Mouse (Mus musculus) forebrain, embryonic 16.5 days (tissue): Measurements from ENCODE around the gene Cldn22. TPM values are rescaled to one million over a fixed set of nuclear protein-coding genes. Genes with fewer than 3 reads are reported as not detected.

Experiments
- ATAC-seq: fragments of 200-750 bp; cut with Nextera tagmentation; 2 replicates; pipeline ENCODE4 v1.8.0; 2017; ENCODE audit warnings: mild to moderate bottlenecking, moderate library complexity
- H3K27ac ChIP-seq: fragments of 300-500 bp; sonication (generic); 2 replicates; pipeline ENCODE4 v1.5.1; 2014; ENCODE audit warnings: low read length, control low read depth
- H3K27me3 ChIP-seq: fragments of 300-500 bp; sonication (generic); replicated peaks from 2 replicates; pipeline ENCODE4 v1.6.1; 2014; ENCODE audit warnings: low read length; ENCODE audit not compliant: control insufficient read depth, insufficient read depth
- H3K36me3 ChIP-seq: fragments of 300-500 bp; sonication (generic); 2 replicates; pipeline ENCODE4 v1.6.1; 2014; ENCODE audit not compliant: control insufficient read depth, insufficient read depth
- H3K4me1 ChIP-seq: fragments of 300-500 bp; sonication (generic); replicated peaks from 2 replicates; pipeline ENCODE4 v1.6.1; 2014; ENCODE audit warnings: low read length; ENCODE audit not compliant: control insufficient read depth, insufficient read depth
- H3K4me2 ChIP-seq: fragments of 300-500 bp; sonication (generic); 2 replicates; pipeline ENCODE4 v1.6.1; 2014; ENCODE audit warnings: mild to moderate bottlenecking, low read length, control low read depth
- H3K4me3 ChIP-seq: fragments of 300-500 bp; sonication (generic); replicated peaks from 2 replicates; pipeline ENCODE4 v1.5.1; 2014; ENCODE audit warnings: mild to moderate bottlenecking, low read length, control low read depth
- H3K9ac ChIP-seq: fragments of 300-500 bp; sonication (generic); replicated peaks from 2 replicates; pipeline ENCODE4 v1.6.1; 2014; ENCODE audit warnings: low read depth, low read length, control low read depth
- H3K9me3 ChIP-seq: fragments of 300-500 bp; sonication (generic); 2 replicates; pipeline ENCODE4 v1.6.1; 2016; ENCODE audit warnings: low read length; ENCODE audit not compliant: control insufficient read depth
- WGBS: fragments of 180-500 bp; shearing (Covaris S2); extraction: QIAGEN DNeasy Blood & Tissue Kit; methylation state at CpG from one replicate; pipeline ENCODE4 v1.1.7; 2014; 5-methylcytosine and 5-hydroxymethylcytosine counted together
- polyA plus RNA-seq: library from polyadenylated mRNA; unstranded; fragments of >200 nt; fragmentation: Nextera tagmentation; extraction: Ambion mirVana; gene quantifications from 2 replicates; pipeline ENCODE4 v1.2.1, GENCODE M21; 2015

Gene Cldn22
- polyA plus RNA-seq, 1 experiment from 2014 or later: not detected

- ATAC-seq: no peak
- Histone ChIP-seq H3K27ac (no peak overlapping the region), H3K27me3 (no peaks in the 10 kb centered on the region), H3K36me3 (no peaks in the 10 kb centered on the region), H3K4me3 (no peak overlapping the region), H3K9ac (no peak overlapping the region), H3K9me3 (no peaks in the 10 kb centered on the region), H3K4me1 (no peaks in the 10 kb centered on the region), H3K4me2 (no peak overlapping the region)
- WGBS: 94% methylated on average over 6 of the region's 6 CpGs
Measured at GRCm38 (mm10) chr8:47799438-47799837, 24.8 kb upstream of the Cldn22 start.

- Histone ChIP-seq H3K4me1 (no peaks in the 10 kb centered on the region), H3K9ac (no peak overlapping the region), H3K27ac (no peak overlapping the region), H3K4me3 (no peak overlapping the region), H3K4me2 (no peak overlapping the region), H3K9me3 (no peaks in the 10 kb centered on the region), H3K36me3 (no peaks in the 10 kb centered on the region), H3K27me3 (no peaks in the 10 kb centered on the region)
- ATAC-seq: no peak
- WGBS: 85% methylated on average over 2 of the region's 2 CpGs
Measured at GRCm38 (mm10) chr8:47802349-47802748, 21.9 kb upstream of the Cldn22 start.

GRCm38 (mm10) chr8:47804262-47804661 is 20.0 kb upstream of the Cldn22 start:
- no peak overlapping the region for H3K9ac ChIP-seq
- H3K9me3 ChIP-seq: no peaks in the 10 kb centered on the region
- H3K27ac ChIP-seq: no peak overlapping the region
- H3K4me3 ChIP-seq: no peak overlapping the region
- H3K4me2 ChIP-seq: no peak overlapping the region
- WGBS: 89% methylated on average over 1 of the region's 1 CpGs
- no peaks in the 10 kb centered on the region for H3K27me3 ChIP-seq
- no peaks in the 10 kb centered on the region for H3K4me1 ChIP-seq
- ATAC-seq: no peak
- no peaks in the 10 kb centered on the region for H3K36me3 ChIP-seq

DNA sequence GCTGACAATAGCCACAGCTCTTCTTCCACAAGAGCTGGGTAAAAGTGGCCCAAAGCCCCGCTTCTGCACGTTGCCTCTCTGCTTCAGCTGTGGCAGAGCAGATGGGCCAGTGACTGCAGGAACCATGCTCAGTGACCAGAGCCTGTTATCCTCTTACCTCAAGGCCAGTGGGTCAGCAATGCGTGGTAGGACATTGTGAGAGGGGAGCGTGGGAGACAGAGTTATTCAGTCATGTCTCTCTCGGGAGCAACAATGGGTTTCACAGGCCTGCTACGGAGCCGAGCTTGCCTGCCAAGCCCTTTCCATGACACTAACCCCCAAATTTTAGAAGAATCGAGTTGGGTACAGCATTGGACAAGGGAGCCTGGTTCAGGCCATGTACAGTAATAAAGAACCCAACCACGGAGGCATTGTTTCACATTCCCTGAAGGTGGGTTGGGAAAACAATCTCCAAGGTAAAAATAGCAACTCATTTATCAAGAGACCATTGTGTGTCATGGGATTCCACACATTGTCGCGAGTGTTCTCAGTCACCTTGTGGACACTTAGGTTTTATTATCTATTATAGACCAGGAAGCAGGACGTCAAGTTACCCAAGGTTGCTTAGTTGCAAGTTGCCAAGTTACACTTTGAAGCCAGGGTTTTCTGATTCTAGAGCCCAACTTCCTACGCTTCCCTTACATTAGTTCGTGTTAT is 14.2 kb upstream of the Cldn22 start:
- Histone ChIP-seq H3K4me3 (no peak overlapping the region), H3K4me2 (no peak overlapping the region), H3K27me3 (no peaks in the 10 kb centered on the region), H3K27ac (no peak overlapping the region), H3K9me3 (no peaks in the 10 kb centered on the region), H3K4me1 (no peaks in the 10 kb centered on the region), H3K9ac (no peak overlapping the region), H3K36me3 (no peaks in the 10 kb centered on the region)
- 89% methylated on average over 14 of the region's 14 CpGs for WGBS
- ATAC-seq: no peak

DNA sequence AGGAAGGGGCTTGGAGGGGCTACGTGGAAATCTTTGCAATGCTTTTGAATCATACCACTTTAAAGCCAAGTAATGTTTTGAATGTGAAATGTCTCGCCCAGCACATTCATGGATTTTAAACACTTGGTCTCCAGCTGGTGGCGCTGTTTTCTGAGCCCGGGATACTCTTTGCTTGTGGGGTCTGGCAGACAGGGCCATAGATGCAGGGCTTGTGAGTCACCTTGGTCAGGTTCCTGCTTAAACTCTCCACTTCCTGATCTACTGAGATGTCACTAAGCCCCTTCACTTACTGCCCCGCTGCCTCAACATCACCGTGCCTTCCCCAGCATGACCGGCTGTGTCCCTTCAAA is 13.6 kb upstream of the Cldn22 start:
- no peaks in the 10 kb centered on the region for H3K36me3 ChIP-seq
- H3K4me2 ChIP-seq: no peak overlapping the region
- no peak overlapping the region for H3K4me3 ChIP-seq
- no peak for ATAC-seq
- no peaks in the 10 kb centered on the region for H3K27me3 ChIP-seq
- no peak overlapping the region for H3K27ac ChIP-seq
- H3K9me3 ChIP-seq: no peaks in the 10 kb centered on the region
- no peak overlapping the region for H3K9ac ChIP-seq
- 84% methylated on average over 7 of the region's 7 CpGs for WGBS
- H3K4me1 ChIP-seq: no peaks in the 10 kb centered on the region

GRCm38 (mm10) chr8:47811221-47811620 is 13.1 kb upstream of the Cldn22 start:
- H3K27ac ChIP-seq: no peak overlapping the region
- H3K4me3 ChIP-seq: no peak overlapping the region
- no peak for ATAC-seq
- H3K36me3 ChIP-seq: no peaks in the 10 kb centered on the region
- no peaks in the 10 kb centered on the region for H3K4me1 ChIP-seq
- H3K4me2 ChIP-seq: no peak overlapping the region
- no peaks in the 10 kb centered on the region for H3K9me3 ChIP-seq
- 87% methylated on average over 12 of the region's 12 CpGs for WGBS
- no peaks in the 10 kb centered on the region for H3K27me3 ChIP-seq
- H3K9ac ChIP-seq: no peak overlapping the region

DNA sequence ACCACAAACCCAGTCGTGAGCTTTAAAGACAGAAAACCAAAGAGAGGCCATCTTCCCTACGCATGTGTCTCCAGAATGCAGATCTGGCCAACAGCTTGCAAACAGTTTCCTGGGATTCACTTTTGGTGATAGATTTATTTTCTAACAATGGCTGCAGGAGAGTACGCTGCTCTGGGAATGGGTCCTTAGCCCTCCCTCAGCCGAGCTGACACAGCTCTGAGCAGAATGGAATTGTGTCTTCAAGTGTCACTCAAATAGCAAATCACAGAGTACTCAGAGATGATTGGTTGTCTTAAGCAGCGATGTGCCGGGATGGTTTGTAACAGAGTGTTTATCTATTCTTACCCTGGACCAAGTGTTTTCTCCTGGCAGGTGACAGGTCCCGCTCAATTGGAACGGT is 5.2 kb upstream of the Cldn22 start:
- H3K36me3 ChIP-seq: no peaks in the 10 kb centered on the region
- H3K27me3 ChIP-seq: no peaks in the 10 kb centered on the region
- no peak overlapping the region for H3K27ac ChIP-seq
- H3K4me1 ChIP-seq: peaks cover 2% of the 10 kb centered on the region
- no peak overlapping the region for H3K9ac ChIP-seq
- ATAC-seq: no peak
- no peaks in the 10 kb centered on the region for H3K9me3 ChIP-seq
- 84% methylated on average over 8 of the region's 8 CpGs for WGBS
- no peak overlapping the region for H3K4me2 ChIP-seq
- no peak overlapping the region for H3K4me3 ChIP-seq

DNA sequence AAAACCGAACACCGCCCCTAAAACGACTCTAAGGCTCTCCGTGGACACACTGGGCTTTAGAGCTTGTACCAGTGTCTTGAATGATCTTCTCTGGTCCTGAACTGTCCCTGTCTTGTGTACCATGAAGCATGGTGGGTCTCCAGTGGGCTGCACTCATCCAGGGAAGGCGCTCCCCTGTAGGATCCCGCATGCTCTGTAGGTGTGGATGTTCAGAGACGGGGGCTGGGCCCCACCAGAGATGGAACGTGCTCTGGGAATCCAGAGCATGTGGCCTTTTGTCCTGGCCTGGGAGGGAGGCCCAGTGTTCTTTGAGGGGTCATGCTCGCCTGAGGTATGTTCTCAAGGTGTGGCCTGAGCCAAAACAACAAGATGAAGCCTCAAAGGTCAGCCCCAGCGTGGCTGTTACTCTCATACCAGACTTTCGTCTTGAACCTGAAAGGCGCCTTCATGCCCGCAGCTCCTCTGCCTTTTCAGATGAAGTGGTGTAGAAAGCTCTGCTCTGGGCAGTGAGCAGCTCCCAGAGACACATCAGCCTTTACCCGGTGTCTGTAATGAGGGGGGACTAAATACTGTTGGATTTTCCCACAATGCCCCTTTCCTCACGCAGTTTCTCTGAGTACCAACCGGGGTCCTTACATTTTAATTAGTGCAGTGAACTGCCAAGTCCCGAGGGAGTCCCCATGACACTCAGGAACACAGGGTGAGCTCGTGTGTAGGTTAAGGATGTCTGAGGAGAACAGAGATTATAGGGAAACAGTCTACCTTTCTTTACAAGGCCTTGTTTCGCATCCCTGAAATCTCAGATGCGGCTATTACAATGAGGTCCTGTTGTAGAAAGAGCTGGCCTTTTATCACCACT is 3.1 kb upstream of the Cldn22 start:
- H3K27ac ChIP-seq: no peak overlapping the region
- H3K4me3 ChIP-seq: no peak overlapping the region
- H3K4me1 ChIP-seq: peaks cover 5% of the 10 kb centered on the region
- H3K9me3 ChIP-seq: no peaks in the 10 kb centered on the region
- 78% methylated on average over 20 of the region's 20 CpGs for WGBS
- no peak overlapping the region for H3K9ac ChIP-seq
- no peaks in the 10 kb centered on the region for H3K36me3 ChIP-seq
- H3K4me2 ChIP-seq: no peak overlapping the region
- no peaks in the 10 kb centered on the region for H3K27me3 ChIP-seq
- ATAC-seq: no peak

GRCm38 (mm10) chr8:47821843-47822242 is 2.4 kb upstream of the Cldn22 start, which contains the start of gene Cldn24:
Gene Cldn24 (plus strand): TSS chr8:47822143.
- Histone ChIP-seq H3K27me3 (no peaks in the 10 kb centered on the region), H3K4me2 (no peak within 1 kb of the TSS), H3K36me3 (no peaks in the 10 kb centered on the region), H3K9ac (no peak within 1 kb of the TSS), H3K27ac (no peak within 1 kb of the TSS), H3K4me1 (peaks cover 5% of the 10 kb centered on the region), H3K4me3 (no peak within 1 kb of the TSS), H3K9me3 (no peaks in the 10 kb centered on the region)
- 83% methylated on average over 6 of the region's 6 CpGs for WGBS
- no peak for ATAC-seq
